Mouse (Mus musculus) 3T3-L1 (cell line): ENCODE measurements around the gene Gm20695.

Experiments used
- DNase-seq: peaks from one replicate; pipeline ENCODE4 v3.0.0-alpha.2; 2015; ENCODE audit warnings: low read depth, low spot score

Gene Gm20695

DNA sequence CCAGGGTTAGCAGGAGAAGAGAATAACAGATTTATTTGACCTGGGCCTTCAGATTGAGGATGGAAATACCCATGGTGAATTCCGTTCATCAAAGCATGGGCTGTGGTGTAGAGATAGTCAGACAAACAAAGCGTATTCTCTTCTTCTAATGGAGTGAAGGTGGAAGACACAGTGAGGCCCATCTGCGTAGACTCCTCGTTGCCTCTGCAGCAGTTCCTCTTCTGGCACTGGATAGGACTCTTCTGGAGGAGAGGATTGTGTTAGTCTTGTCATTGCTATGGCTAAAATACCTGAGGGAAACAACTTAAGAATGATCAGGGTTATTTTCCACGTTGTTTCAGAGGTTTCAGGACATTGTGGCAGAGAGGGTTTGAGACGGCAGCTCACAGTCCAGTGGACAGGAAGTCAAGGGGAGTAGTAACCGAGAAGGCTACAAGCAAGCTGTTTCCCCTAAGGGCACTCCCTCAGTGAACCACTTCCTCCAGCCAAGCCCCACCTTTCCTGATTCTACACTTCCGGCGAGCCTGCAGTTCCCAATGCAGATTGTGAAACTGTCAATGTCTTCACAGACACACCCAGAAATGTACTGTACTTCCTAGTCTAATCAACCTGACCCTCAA is 10.8 kb downstream of the Gm20695 start:
- DNase-seq = no peak

DNA sequence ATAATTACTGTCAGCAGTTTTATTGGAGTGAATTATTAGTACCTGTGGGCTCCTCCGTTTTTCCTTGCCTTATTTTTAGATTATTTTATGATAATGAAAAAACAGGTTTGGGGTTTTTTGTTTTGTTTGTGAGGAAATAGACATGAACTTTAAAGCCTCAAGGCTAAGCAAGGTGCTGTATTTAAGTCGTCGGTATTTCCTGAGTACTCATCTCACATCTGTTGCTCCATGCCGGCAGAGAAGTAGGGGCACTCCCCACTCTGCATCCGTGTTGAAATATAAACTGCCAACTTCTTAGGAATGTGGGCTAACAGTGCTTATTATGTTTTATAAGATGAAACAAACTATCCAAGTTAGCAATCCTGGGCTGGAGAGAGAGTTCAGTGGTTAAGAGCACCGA is 11.6 kb downstream of the Gm20695 start:
- no peak for DNase-seq

DNA sequence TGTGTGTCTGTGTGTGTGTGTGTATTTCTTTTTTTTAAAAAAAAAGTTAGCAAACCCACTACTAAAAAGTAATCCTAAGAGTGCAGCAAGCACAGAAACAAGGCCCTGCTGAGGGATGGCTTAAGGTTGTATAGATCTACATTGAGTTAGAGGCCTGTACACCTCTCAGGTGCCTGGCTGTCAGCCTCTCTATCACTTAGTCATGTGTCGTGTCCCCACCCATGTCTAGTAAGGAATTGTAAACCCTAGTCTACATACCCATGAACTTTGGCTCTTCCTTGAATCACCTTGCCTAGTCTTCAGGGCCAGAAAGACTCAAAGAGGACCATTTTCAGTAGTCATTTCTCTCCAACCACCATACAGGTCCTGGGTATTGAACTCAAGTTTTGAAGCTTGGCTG is 12.1 kb downstream of the Gm20695 start:
- DNase-seq = no peak

DNA sequence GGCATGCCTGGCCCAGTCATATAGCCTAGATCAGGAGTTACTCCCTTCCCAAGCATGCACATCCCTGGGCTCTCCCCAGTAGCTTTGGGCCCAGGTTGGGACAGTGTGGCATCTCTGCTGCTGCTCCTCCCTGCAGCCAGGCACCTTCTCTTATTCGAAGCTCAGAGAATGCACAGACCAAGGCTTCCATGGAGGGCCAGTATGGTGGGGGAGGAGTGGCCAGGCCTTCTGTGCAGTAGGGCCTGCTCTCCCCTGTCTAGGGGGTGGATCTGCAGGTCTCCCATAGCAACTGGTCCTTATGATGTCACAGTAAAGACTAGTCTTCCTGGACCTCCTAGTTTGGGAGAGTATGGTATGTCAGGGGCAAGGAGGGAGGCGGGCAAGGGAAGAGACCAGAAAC is 23.0 kb downstream of the Gm20695 start:
- no peak for DNase-seq

DNA sequence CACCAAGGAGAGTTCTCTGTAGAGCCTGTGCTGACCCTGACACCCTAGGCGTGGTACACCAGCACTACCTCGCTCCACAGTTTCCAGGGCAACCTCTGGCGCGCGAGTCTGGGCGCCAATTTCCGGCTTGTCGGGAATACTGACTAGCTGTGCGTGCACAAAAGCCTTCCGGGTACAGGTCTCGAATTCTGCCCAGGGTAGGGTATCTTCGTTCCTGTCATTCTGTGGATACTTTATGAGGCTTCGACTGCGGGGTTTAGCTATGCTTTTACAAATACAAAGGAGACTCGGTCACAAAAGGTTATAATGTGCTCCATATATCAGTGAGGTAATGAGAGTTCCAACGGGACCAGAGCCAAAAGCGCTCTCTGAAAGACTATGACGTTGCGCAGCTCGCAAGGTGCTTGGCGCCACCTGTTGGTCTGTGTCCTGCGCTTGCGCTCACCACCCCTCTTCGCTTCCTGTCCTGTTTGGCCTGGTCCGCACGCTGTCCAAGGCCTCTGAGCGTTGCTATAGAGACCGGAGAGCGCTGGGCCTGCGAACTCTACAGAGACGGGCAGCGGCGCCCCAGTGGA is 24.2 kb downstream of the Gm20695 start, which contains the start of the genes 1700037C18Rik and Cluap1:
Gene 1700037C18Rik (minus strand): TSS at position 153 of the 575 bp plus-strand sequence.
Gene Cluap1 (plus strand): TSS at position 265 of the 575 bp plus-strand sequence.
- DNase-seq = peak; percentile 97

DNA sequence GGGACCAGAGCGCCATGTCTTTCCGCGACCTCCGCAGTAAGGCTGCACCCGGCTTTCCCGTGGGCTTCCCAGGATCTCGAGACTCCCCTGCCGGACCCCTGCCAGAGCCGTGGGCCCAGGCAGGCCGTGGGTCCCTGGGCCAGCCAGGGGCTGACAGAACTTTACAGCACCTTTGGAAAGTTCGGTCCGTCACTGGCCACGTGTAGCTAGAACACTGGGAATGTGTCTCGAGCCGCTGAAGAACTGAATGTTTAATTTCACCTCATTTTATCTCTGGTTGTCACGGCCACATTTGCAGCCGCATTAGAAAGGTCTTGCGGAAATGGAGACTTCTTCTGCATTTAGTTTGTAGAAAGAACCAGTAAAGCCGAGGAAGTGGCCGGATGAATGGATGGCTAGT is 24.7 kb downstream of the Gm20695 start:
- DNase-seq = no peak

DNA sequence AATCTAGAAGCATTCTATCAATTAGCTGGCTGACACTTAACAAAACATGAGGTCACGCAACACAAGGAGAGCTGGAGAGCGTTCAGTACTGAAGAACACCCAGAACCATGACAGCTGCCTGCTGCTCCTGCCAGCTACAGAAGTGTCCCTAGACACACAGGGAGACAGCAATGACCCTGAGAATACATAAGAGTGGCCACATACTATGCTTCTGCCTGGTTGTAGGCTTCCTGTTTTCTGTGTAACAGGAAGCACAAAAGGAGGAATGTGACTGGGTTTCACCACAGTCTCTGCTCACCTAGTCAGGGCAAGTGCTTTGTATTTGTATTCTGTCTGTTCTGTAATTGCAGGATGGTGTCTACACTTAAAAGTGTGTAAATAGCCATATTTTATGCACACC is 36.3 kb downstream of the Gm20695 start:
- DNase-seq = no peak

DNA sequence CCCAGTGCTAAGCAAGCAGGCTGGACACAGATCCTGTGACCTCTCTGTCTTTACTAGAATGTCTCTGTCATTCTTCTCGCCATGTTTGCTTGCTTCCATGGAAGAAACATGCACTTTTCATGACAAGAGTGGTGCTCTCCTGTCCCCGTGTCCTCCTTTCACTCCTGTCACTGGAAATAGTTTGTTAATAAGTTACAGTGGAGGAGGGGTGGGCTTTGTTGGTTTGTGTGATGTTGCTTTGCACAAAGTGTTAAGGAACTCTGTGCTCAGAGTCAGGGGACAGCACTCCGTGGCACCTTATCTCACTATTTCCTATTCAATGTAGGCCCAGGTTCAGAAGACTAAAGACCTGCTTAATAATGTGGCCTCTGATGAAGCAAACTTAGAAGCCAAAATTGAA is 39.1 kb downstream of the Gm20695 start:
- peak; percentile 7 for DNase-seq

DNA sequence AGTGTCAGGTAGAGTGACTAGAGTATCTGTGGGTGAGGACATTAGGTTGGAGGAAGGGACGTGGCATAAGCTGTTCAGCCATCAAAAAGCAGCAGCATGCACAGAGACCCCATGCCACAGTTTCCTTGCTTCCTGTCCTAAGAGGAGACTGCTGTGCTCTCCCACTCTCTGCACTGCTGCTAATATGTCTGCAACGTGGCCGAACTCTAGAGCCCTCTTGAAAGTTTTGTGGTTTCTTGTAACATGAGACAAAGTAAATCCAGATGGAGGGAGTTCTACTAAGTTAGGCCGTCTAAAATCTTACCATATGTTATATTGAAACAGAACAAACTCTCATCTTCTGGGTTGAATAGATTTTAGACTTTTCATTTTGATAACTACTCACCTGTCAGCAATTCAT is 39.5 kb downstream of the Gm20695 start:
- peak; percentile 92 for DNase-seq

DNA sequence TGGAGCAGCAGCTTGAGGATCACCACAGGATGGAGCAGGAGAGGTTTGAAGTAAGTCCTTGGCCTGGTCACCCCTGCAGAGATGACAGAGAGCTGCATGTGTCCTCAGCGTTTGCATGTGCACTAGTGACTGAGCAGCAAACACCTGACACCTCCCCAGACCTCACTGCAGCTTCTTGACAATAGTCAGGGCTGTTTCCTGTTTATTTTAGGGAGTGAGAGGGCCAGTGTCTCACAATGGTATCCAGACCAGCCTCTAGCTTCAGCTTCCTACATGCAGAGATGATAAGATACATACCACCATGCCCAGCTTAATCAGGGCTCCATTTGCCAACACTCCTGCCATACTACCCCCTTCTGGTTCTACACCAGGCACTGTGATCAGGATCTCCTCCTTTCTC is 44.1 kb downstream of the Gm20695 start:
- DNase-seq = no peak

DNA sequence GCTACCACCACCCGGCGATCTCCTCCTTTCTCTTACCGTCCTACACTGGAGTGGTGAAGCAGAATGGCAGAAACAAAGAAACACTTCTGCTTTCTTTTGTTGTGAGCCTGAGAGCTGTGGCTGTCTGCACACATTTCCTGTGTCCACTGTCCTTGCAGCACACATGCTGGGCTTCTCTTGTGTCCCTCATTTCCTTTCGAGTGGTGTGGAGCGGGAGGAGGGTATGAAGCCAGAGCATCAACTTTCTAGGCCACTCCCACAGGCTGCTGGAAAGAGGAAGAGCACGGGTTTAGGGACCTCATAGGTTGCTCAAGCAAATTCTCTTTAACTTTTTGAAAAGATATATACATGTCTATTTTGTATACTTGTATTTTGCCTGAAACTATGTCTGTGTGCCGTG is 44.7 kb downstream of the Gm20695 start:
- DNase-seq = no peak

DNA sequence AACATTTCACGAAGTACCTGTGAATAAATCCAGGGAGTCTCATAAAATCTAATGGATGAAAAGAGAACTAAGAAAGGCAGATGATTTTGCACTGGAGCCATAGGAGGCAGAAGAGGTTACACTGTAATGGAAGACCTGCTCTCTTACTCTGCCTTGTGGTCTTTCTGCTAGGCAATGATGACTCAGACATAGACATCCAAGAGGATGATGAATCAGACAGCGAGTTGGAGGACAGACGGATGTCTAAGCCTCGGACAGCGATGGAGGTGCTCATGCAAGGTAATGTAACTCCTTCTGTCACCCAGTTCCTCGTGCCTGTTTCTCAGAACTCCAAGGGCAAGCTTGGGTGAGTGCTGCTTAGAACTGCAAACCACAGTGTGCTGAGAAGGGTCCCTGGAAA is 49.1 kb downstream of the Gm20695 start:
- peak; percentile 75 for DNase-seq

DNA sequence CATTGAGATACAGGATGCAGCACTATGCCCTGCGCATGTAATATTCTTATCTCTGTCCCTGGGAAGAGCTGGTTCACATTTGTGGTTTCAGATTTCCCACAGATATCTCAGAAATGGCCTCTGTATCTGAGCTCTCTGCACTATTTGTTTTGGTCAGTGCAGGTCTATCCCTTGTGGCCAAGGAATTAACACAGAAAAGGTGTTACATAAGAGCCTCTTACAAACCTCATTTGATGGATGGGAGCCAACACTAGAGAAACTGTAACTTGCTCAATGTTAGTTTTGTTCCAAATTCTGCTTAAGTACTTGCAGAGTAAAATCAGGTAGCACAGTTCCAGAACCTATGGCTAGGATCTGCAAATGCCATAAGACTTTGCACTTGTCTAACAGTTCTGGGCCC is 49.6 kb downstream of the Gm20695 start:
- peak; percentile 63 for DNase-seq

DNA sequence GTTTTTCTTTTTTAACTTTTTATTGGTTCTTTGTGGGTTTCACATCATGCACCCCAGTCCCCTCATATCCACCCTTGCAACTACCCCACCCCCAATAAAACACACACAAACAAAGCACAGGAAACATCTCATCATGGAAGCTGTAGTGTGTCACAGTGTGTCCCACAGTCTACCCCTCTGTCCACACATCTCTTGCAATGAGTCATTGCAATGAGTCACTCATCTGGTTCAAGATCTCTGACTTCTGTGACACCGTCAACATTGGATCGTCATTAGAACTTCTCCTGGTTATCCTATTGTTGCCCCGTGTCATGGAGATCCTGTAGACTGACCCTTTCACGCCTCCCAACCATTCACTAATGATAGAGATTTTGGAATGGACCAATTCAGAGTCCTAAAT is 50.3 kb downstream of the Gm20695 start:
- peak; percentile 64 for DNase-seq

DNA sequence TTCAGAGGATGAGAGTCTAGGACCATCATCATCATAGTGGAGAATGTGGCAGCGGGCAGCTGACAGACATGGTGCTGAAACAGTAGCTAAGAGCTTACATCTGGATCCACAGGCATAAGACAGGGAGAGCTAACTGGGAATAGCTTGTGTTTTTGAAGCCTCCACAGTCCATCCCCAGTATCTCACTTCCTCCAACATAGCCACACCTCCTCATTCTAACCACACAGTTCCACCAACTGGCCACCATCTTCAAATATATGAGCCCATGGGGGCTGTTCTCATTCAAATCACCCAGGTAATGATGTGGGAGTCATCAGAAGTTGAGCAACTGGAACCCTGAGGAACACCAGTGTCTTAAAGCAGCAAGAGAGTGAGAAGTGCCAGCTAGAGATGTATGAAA is 66.7 kb downstream of the Gm20695 start:
- DNase-seq = no peak

DNA sequence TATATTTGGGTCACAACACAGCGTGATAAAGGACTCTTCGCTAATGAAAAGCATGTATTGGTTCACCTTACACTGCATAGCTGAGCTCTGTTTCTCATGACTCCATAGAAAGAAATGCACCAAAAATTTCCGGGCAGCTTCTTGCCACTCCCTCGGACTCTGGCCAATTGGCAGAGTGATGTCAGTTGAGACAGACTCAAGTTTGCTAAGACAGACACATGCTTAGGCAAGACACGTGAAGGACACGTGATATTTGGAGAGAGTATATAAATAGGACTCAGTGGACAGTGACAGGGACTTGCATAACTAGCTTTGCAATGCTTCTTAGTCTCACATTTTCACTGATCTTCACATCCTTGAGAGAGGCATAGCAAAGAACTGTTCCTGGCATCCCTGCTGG is 71.9 kb downstream of the Gm20695 start:
- peak; percentile 97 for DNase-seq

DNA sequence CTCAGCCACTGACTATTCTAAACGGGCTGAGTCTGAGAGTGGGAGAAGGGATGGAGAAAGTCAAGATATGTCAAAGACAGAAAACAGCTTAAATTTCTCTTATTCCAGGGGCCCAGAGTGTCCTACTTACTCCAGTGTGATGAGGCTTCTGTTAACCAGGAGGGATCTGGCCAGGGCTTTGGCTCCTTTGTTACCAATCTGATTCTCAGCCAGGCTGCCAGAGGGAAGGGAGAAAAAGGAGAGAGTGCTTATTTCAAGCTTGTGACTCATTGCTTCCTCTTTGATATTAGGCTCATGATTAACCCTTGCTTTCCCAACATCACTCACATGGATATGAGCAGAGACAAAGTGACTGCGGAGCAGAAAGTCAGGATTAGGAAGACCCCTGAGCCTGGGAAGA is 74.8 kb downstream of the Gm20695 start:
- DNase-seq = peak; percentile 79

DNA sequence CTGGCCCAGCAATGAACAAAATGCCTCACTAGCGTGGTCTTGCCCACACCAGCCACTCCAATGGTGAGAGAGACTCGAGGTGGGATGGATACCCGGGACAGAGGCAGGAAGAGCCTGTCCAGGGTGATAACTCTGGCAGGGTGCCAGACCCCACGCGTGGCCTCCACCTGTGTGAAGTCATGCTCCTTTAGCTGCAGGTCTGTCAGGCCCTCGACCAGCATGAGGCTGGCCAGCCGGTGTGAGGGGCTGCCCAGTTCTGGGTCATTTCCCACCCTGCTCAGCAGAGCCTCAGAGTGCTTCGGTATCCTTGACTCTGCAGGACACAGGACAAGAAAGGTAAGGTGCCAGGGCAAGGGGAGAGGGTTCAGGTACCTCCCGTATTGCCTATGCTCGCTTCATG is 80.5 kb downstream of the Gm20695 start:
- DNase-seq = no peak

DNA sequence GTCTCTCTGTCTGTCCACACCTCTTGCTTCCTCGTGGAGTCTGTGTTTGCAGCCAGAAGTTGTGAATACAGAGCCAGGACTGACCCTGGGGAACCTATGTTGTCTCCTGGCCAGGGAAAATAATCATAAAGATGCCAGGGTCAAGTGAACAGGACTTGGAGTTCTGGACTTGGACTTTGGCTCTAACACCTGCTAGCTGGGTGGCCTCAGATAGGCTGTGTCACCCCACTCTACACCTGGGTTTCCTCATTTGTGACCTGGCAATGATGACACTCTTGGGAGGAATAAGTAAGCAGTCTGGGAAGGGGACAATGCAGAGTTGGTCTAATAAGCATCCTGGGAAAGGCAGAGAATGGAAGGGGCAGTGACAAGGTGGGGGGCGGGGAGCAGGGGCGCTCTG is 81.1 kb downstream of the Gm20695 start:
- DNase-seq = no peak
